Mouse (Mus musculus) lung, postnatal 0 days (tissue): ENCODE results near the gene Cdcp1. TPM values are rescaled to one million over a fixed set of nuclear protein-coding genes. Genes with fewer than 3 reads are reported as not detected.

Experiments
- ATAC-seq: fragments of 200-750 bp; cut with Nextera tagmentation; 2 replicates; pipeline ENCODE4 v1.8.0; 2017; ENCODE audit warnings: moderate library complexity
- DNase-seq: peaks from one replicate; pipeline ENCODE4 v3.0.0-alpha.2; 2016; ENCODE audit warnings: low spot score
- H3K27ac ChIP-seq: fragments of 300-500 bp; sonication (generic); 2 replicates; pipeline ENCODE4 v1.5.1; 2014; ENCODE audit warnings: antibody characterized with exemption, mild to moderate bottlenecking, low read length, mixed read lengths
- H3K27me3 ChIP-seq: fragments of 300-500 bp; sonication (generic); replicated peaks from 2 replicates; pipeline ENCODE4 v1.6.1; 2014; ENCODE audit warnings: low read length, mixed read lengths; ENCODE audit not compliant: insufficient read depth
- H3K36me3 ChIP-seq: fragments of 300-500 bp; sonication (generic); 2 replicates; pipeline ENCODE4 v1.6.1; 2014; ENCODE audit warnings: low read length, mixed read lengths; ENCODE audit not compliant: insufficient read depth
- H3K4me1 ChIP-seq: fragments of 300-500 bp; sonication (generic); 2 replicates; pipeline ENCODE4 v1.6.1; 2014; ENCODE audit warnings: antibody characterized with exemption, low read depth, low read length, mixed read lengths; ENCODE audit not compliant: insufficient read depth
- H3K4me2 ChIP-seq: fragments of 300-500 bp; sonication (generic); replicated peaks from 2 replicates; pipeline ENCODE4 v1.6.1; 2014; ENCODE audit warnings: low read depth, mild to moderate bottlenecking, low read length, moderate library complexity, mixed read lengths
- H3K4me3 ChIP-seq: fragments of 300-500 bp; sonication (generic); 2 replicates; pipeline ENCODE4 v1.5.1; 2014; ENCODE audit warnings: low read depth, low read length
- H3K9ac ChIP-seq: fragments of 300-500 bp; sonication (generic); replicated peaks from 2 replicates; pipeline ENCODE4 v1.6.1; 2014; ENCODE audit warnings: low read depth, mild to moderate bottlenecking
- H3K9me3 ChIP-seq: fragments of 300-500 bp; sonication (generic); 2 replicates; pipeline ENCODE4 v1.6.1; 2016; ENCODE audit warnings: low read length, mixed read lengths
- CTCF ChIP-seq: IDR thresholded peaks from 2 replicates; pipeline ENCODE4 v1.5.1; 2016; ENCODE audit warnings: antibody characterized with exemption, mild to moderate bottlenecking
- EP300 ChIP-seq: IDR thresholded peaks from 2 replicates; pipeline ENCODE4 v1.6.1; 2016; ENCODE audit warnings: antibody characterized with exemption, mild to moderate bottlenecking, control low read depth
- WGBS: fragments of 180-500 bp; shearing (Covaris S2); extraction: QIAGEN DNeasy Blood & Tissue Kit; methylation state at CpG from one replicate; pipeline ENCODE4 v1.1.7; 2014; 5-methylcytosine and 5-hydroxymethylcytosine counted together
- polyA plus RNA-seq: library from polyadenylated mRNA; unstranded; fragments of >200 nt; fragmentation: Nextera tagmentation; extraction: Ambion mirVana; gene quantifications from 2 replicates; pipeline ENCODE4 v1.2.1, GENCODE M21; 2015

Cdcp1 gene
- polyA plus RNA-seq, 1 experiment from 2014 or later = 9.8 TPM

DNA sequence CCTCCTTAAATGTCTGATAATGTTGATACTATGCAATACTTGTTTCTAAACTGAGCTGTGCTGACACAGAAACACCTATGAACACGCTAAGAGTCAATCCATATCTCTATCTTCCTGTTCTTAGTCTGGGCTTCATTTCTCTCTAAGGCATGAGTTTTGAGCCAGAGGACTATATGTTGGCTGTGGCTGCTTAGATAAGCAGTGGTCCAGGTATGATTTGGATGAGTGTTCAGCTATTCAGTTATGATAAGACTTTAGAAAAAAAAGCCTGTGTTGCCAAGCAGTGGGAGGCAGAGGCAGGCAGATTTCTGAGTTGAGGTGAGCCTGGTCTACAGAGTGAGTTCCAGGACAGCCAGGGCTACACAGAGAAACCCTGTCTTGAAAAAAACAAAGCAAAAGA, 32.2 kb upstream of the Cdcp1 start:
- H3K9ac ChIP-seq = no peak overlapping the region
- no peak overlapping the region for H3K27ac ChIP-seq
- no peaks in the 10 kb centered on the region for H3K9me3 ChIP-seq
- DNase-seq (no peak), ATAC-seq (no peak)
- H3K27me3 ChIP-seq = no peaks in the 10 kb centered on the region
- H3K36me3 ChIP-seq = no peaks in the 10 kb centered on the region
- no peak for TF ChIP-seq EP300
- no peak for TF ChIP-seq CTCF
- H3K4me1 ChIP-seq = no peaks in the 10 kb centered on the region
- H3K4me3 ChIP-seq = no peak overlapping the region
- 62% methylated on average over 1 of the region's 1 CpGs for WGBS
- H3K4me2 ChIP-seq = no peak overlapping the region

DNA sequence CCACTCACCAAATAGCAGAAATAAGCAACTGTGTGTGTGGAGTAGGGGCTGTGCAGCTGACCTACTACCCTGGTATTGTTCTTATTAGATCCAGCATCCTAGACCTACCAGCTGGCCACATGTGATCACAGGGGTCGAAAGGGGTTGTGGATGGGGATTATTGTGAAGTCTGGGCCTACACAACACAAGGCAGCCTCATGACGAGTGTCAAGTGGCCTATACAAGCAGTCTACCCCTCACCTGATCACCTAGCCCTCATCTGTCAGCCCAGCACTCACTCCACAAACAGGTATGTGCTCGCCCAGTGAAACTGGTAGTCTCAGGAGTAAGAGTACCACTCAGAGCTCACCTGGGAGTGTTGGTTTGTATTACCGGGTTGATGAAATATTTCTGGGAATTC, 29.3 kb upstream of the Cdcp1 start:
- DNase-seq (no peak), ATAC-seq (no peak)
- TF ChIP-seq EP300 (no peak), CTCF (no peak)
- Histone ChIP-seq H3K4me1 (no peaks in the 10 kb centered on the region), H3K4me2 (no peak overlapping the region), H3K9me3 (no peaks in the 10 kb centered on the region), H3K27ac (no peak overlapping the region), H3K27me3 (no peaks in the 10 kb centered on the region), H3K4me3 (no peak overlapping the region), H3K36me3 (no peaks in the 10 kb centered on the region), H3K9ac (no peak overlapping the region)
- WGBS = 74% methylated on average over 4 of the region's 4 CpGs

- WGBS = 31% methylated on average over 10 of the region's 10 CpGs
Observed at GRCm38 (mm10) chr9:123243988-123244387, 28.1 kb upstream of the Cdcp1 start.

GRCm38 (mm10) chr9:123241191-123241590, 25.4 kb upstream of the Cdcp1 start:
- no peaks in the 10 kb centered on the region for H3K9me3 ChIP-seq
- no peaks in the 10 kb centered on the region for H3K36me3 ChIP-seq
- TF ChIP-seq EP300 (no peak), CTCF (no peak)
- peaks cover 11% of the 10 kb centered on the region; the same call in 1 of the 2 replicates for H3K4me1 ChIP-seq
- no peaks in the 10 kb centered on the region for H3K27me3 ChIP-seq
- H3K27ac ChIP-seq = no peak overlapping the region
- ATAC-seq (no peak), DNase-seq (no peak)
- H3K4me2 ChIP-seq = no peak overlapping the region
- H3K9ac ChIP-seq = no peak overlapping the region
- 95% methylated on average over 5 of the region's 5 CpGs for WGBS
- no peak overlapping the region for H3K4me3 ChIP-seq

More at GRCm38 (mm10) chr9:123243988-123244387, 28.1 kb upstream of the Cdcp1 start:
- Histone ChIP-seq H3K27me3 (no peaks in the 10 kb centered on the region), H3K36me3 (no peaks in the 10 kb centered on the region), H3K9me3 (no peaks in the 10 kb centered on the region), H3K9ac (no peak overlapping the region), H3K4me1 (peaks cover 6% of the 10 kb centered on the region; the same call in 1 of the 2 replicates), H3K4me2 (no peak overlapping the region), H3K27ac (no peak overlapping the region), H3K4me3 (no peak overlapping the region)
- ATAC-seq = no peak
- peak; percentile 15 for DNase-seq
- TF ChIP-seq EP300 (no peak), CTCF (no peak)

DNA sequence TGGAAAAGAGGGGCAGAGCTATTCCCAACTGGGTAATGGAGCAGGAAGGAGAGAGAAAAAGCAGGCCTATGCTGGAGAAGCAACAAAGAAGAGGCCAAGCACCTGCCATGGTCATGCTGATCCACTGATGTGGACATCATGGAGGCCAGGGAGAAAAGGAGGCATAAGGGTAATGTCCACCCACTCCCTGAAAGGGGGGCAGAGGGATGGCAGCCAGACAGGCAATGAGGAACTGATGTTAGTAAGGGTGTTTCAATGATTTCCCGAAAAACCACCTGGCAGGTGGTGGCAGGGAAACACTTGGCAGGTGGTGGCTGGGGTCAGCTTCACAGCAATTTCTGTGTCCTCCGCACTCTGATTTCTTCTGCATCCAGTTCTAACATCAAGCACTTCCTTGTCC, 24.9 kb upstream of the Cdcp1 start:
- DNase-seq (no peak), ATAC-seq (no peak)
- H3K9ac ChIP-seq = no peak overlapping the region
- no peaks in the 10 kb centered on the region for H3K9me3 ChIP-seq
- no peak for TF ChIP-seq EP300
- no peak for TF ChIP-seq CTCF
- no peaks in the 10 kb centered on the region for H3K27me3 ChIP-seq
- no peaks in the 10 kb centered on the region for H3K36me3 ChIP-seq
- no peak overlapping the region for H3K4me3 ChIP-seq
- no peak overlapping the region for H3K27ac ChIP-seq
- H3K4me1 ChIP-seq = peaks cover 11% of the 10 kb centered on the region; the same call in 1 of the 2 replicates
- WGBS = 85% methylated on average over 2 of the region's 2 CpGs
- H3K4me2 ChIP-seq = no peak overlapping the region

DNA sequence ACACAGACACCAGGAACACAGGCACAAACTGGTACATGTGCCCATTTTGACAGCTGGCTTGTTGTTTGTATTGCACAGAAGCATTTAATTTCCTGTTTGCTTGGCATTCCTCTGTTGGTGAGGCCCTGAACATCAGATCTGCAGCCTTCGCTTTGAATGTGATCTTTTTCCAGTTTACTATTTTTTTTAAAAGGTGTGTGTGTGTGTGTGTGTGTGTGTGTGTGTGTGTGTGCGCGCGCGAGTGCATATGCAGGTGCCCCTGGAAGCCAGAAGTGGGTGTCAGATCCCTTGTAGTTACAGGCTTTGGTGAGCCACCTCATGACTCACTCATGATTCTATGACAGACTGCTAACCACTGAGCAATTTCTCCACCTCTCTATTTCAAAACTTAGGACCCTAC, 24.4 kb upstream of the Cdcp1 start:
- Histone ChIP-seq H3K27ac (no peak overlapping the region), H3K4me2 (no peak overlapping the region), H3K36me3 (no peaks in the 10 kb centered on the region), H3K4me3 (no peak overlapping the region), H3K9me3 (no peaks in the 10 kb centered on the region), H3K27me3 (no peaks in the 10 kb centered on the region), H3K9ac (no peak overlapping the region), H3K4me1 (peaks cover 11% of the 10 kb centered on the region; the same call in 1 of the 2 replicates)
- ATAC-seq (no peak), DNase-seq (no peak)
- 93% methylated on average over 5 of the region's 5 CpGs for WGBS
- TF ChIP-seq EP300 (no peak), CTCF (no peak)

DNA sequence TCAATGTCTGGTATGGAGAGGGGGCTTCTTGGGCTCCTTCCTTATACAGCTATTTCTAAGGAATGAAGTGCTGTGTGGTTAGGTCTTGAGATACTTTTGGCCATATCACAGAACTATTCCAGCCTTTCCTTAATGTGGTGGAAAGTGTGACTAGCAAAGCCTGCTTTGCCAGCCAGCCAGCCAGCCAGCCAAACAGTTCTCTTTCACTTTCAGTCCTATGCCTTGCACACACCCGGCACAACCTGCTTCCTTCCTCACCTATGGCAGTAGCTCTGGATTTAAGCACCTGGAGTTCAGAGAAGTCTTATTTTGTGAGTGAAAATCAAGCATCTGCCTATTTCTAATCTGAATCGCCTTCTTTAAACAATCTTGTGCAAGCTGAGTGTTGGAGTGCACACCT, 23.8 kb upstream of the Cdcp1 start:
- Histone ChIP-seq H3K4me1 (peaks cover 11% of the 10 kb centered on the region; the same call in 1 of the 2 replicates), H3K4me3 (no peak overlapping the region), H3K27me3 (no peaks in the 10 kb centered on the region), H3K9ac (no peak overlapping the region), H3K4me2 (0 out of 2 replicates have a peak overlapping the region, but pooled peaks have one; percentile 4), H3K27ac (peak overlapping the region; percentile 77), H3K36me3 (no peaks in the 10 kb centered on the region), H3K9me3 (no peaks in the 10 kb centered on the region)
- TF ChIP-seq EP300 = no peak
- TF ChIP-seq CTCF = no peak
- no peak for ATAC-seq
- peak; percentile 48 for DNase-seq
- WGBS = 36% methylated on average over 2 of the region's 2 CpGs
